Mouse (Mus musculus): Measurements from ENCODE around the gene Tst. TPM values are rescaled to one million over a fixed set of nuclear protein-coding genes. Genes with fewer than 3 reads are reported as not detected.

Gene Tst
- polyA plus RNA-seq, 1 experiment from 2014 or later = 8.3 TPM

- H3K36me3 ChIP-seq (ENCODE audit: control insufficient read depth, insufficient read depth, low read length) = no peaks in the 10 kb centered on the region
- ATAC-seq (ENCODE audit: low FRiP score) (no peak), DNase-seq (ENCODE audit: low spot score, missing footprints) (no peak)
- peak overlapping the region; percentile 65; the same call in 1 of the 2 replicates for H3K4me3 ChIP-seq (ENCODE audit: low read depth, low read length)
- H3K4me2 ChIP-seq = peak overlapping the region; percentile 95
- H3K4me1 ChIP-seq (ENCODE audit: control insufficient read depth, insufficient read depth, low read length) = peaks cover 24% of the 10 kb centered on the region
- H3K27me3 ChIP-seq (ENCODE audit: control insufficient read depth, insufficient read depth, low read length) = peaks cover 13% of the 10 kb centered on the region
- H3K27ac ChIP-seq (ENCODE audit: low read depth, low read length) = no peak overlapping the region
- H3K9me3 ChIP-seq (ENCODE audit: control insufficient read depth, low read length) = no peaks in the 10 kb centered on the region
- WGBS = 50% methylated on average over 11 of the region's 11 CpGs
- H3K9ac ChIP-seq (ENCODE audit: low read length) = peak overlapping the region; percentile 83
Measured at GRCm38 (mm10) chr15:78405098-78405497, 609 bp downstream of the Tst start.

GRCm38 (mm10) chr15:78403896-78404295 lies 1.8 kb downstream of the Tst start:
- H3K4me1 ChIP-seq (ENCODE audit: control insufficient read depth, insufficient read depth, low read length) = peaks cover 18% of the 10 kb centered on the region
- peaks cover 1% of the 10 kb centered on the region; the same call in 1 of the 2 replicates for H3K27me3 ChIP-seq (ENCODE audit: control insufficient read depth, insufficient read depth, low read length)
- no peak overlapping the region for H3K4me2 ChIP-seq
- WGBS = 61% methylated on average over 1 of the region's 1 CpGs
- DNase-seq (ENCODE audit: low spot score, missing footprints) = peak; percentile 21
- no peaks in the 10 kb centered on the region for H3K36me3 ChIP-seq (ENCODE audit: control insufficient read depth, insufficient read depth, low read length)
- no peak overlapping the region for H3K4me3 ChIP-seq (ENCODE audit: low read depth, low read length)
- no peak overlapping the region for H3K9ac ChIP-seq (ENCODE audit: low read length)
- no peaks in the 10 kb centered on the region for H3K9me3 ChIP-seq (ENCODE audit: control insufficient read depth, low read length)
- no peak for ATAC-seq (ENCODE audit: low FRiP score)
- no peak overlapping the region for H3K27ac ChIP-seq (ENCODE audit: low read depth, low read length)

GRCm38 (mm10) chr15:78403301-78403741 lies 2.4 kb downstream of the Tst start:
- DNase-seq (ENCODE audit: low spot score, missing footprints) = peak; percentile 75
- no peak overlapping the region for H3K4me3 ChIP-seq (ENCODE audit: low read depth, low read length)
- no peaks in the 10 kb centered on the region for H3K36me3 ChIP-seq (ENCODE audit: control insufficient read depth, insufficient read depth, low read length)
- 55% methylated on average over 3 of the region's 3 CpGs for WGBS
- ATAC-seq (ENCODE audit: low FRiP score) = no peak
- peaks cover 18% of the 10 kb centered on the region for H3K4me1 ChIP-seq (ENCODE audit: control insufficient read depth, insufficient read depth, low read length)
- H3K27ac ChIP-seq (ENCODE audit: low read depth, low read length) = no peak overlapping the region
- no peak overlapping the region for H3K9ac ChIP-seq (ENCODE audit: low read length)
- no peaks in the 10 kb centered on the region for H3K9me3 ChIP-seq (ENCODE audit: control insufficient read depth, low read length)
- H3K4me2 ChIP-seq = no peak overlapping the region
- H3K27me3 ChIP-seq (ENCODE audit: control insufficient read depth, insufficient read depth, low read length) = no peaks in the 10 kb centered on the region; the same call in 1 of the 2 replicates

GRCm38 (mm10) chr15:78402423-78402822 lies 3.3 kb downstream of the Tst start:
- WGBS = 81% methylated on average over 7 of the region's 7 CpGs
- no peak overlapping the region for H3K4me2 ChIP-seq
- H3K4me1 ChIP-seq (ENCODE audit: control insufficient read depth, insufficient read depth, low read length) = peaks cover 14% of the 10 kb centered on the region
- no peaks in the 10 kb centered on the region for H3K9me3 ChIP-seq (ENCODE audit: control insufficient read depth, low read length)
- no peak overlapping the region for H3K27ac ChIP-seq (ENCODE audit: low read depth, low read length)
- H3K27me3 ChIP-seq (ENCODE audit: control insufficient read depth, insufficient read depth, low read length) = no peaks in the 10 kb centered on the region; the same call in 1 of the 2 replicates
- H3K9ac ChIP-seq (ENCODE audit: low read length) = no peak overlapping the region
- no peak overlapping the region for H3K4me3 ChIP-seq (ENCODE audit: low read depth, low read length)
- no peaks in the 10 kb centered on the region for H3K36me3 ChIP-seq (ENCODE audit: control insufficient read depth, insufficient read depth, low read length)
- ATAC-seq (ENCODE audit: low FRiP score) (no peak), DNase-seq (ENCODE audit: low spot score, missing footprints) (no peak)

- WGBS = 85% methylated on average over 4 of the region's 4 CpGs
- peaks cover 10% of the 10 kb centered on the region for H3K4me1 ChIP-seq (ENCODE audit: control insufficient read depth, insufficient read depth, low read length)
- ATAC-seq (ENCODE audit: low FRiP score) (no peak), DNase-seq (ENCODE audit: low spot score, missing footprints) (no peak)
- no peak overlapping the region for H3K9ac ChIP-seq (ENCODE audit: low read length)
- no peak overlapping the region for H3K4me2 ChIP-seq
- H3K9me3 ChIP-seq (ENCODE audit: control insufficient read depth, low read length) = no peaks in the 10 kb centered on the region
- H3K27me3 ChIP-seq (ENCODE audit: control insufficient read depth, insufficient read depth, low read length) = no peaks in the 10 kb centered on the region; the same call in 1 of the 2 replicates
- no peaks in the 10 kb centered on the region for H3K36me3 ChIP-seq (ENCODE audit: control insufficient read depth, insufficient read depth, low read length)
- H3K27ac ChIP-seq (ENCODE audit: low read depth, low read length) = no peak overlapping the region
- H3K4me3 ChIP-seq (ENCODE audit: low read depth, low read length) = no peak overlapping the region
Measured at GRCm38 (mm10) chr15:78401921-78402320, 3.8 kb downstream of the Tst start.

GRCm38 (mm10) chr15:78401345-78401744 lies 4.4 kb downstream of the Tst start:
- WGBS = 85% methylated on average over 6 of the region's 6 CpGs

GRCm38 (mm10) chr15:78395478-78395962 lies 10.2 kb downstream of the Tst start, which contains the start of gene Tex33:
Tex33 (minus strand) TSS chr15:78395912.
- Histone ChIP-seq H3K9me3 (ENCODE audit: control insufficient read depth, low read length) (no peaks in the 10 kb centered on the region), H3K36me3 (ENCODE audit: control insufficient read depth, insufficient read depth, low read length) (no peaks in the 10 kb centered on the region), H3K4me1 (ENCODE audit: control insufficient read depth, insufficient read depth, low read length) (no peaks in the 10 kb centered on the region), H3K9ac (ENCODE audit: low read length) (no peak within 1 kb of the TSS), H3K27me3 (ENCODE audit: control insufficient read depth, insufficient read depth, low read length) (no peaks in the 10 kb centered on the region), H3K4me2 (no peak within 1 kb of the TSS), H3K27ac (ENCODE audit: low read depth, low read length) (no peak within 1 kb of the TSS), H3K4me3 (ENCODE audit: low read depth, low read length) (no peak within 1 kb of the TSS)
- 87% methylated on average over 8 of the region's 8 CpGs for WGBS
- DNase-seq (ENCODE audit: low spot score, missing footprints) (no peak), ATAC-seq (ENCODE audit: low FRiP score) (no peak)

More at GRCm38 (mm10) chr15:78401345-78401744, 4.4 kb downstream of the Tst start:
- Histone ChIP-seq H3K9me3 (ENCODE audit: control insufficient read depth, low read length) (no peaks in the 10 kb centered on the region), H3K27me3 (ENCODE audit: control insufficient read depth, insufficient read depth, low read length) (no peaks in the 10 kb centered on the region; the same call in 1 of the 2 replicates), H3K4me1 (ENCODE audit: control insufficient read depth, insufficient read depth, low read length) (peaks cover 10% of the 10 kb centered on the region), H3K4me3 (ENCODE audit: low read depth, low read length) (no peak overlapping the region), H3K36me3 (ENCODE audit: control insufficient read depth, insufficient read depth, low read length) (no peaks in the 10 kb centered on the region), H3K9ac (ENCODE audit: low read length) (no peak overlapping the region), H3K27ac (ENCODE audit: low read depth, low read length) (no peak overlapping the region), H3K4me2 (no peak overlapping the region)
- ATAC-seq (ENCODE audit: low FRiP score) (no peak), DNase-seq (ENCODE audit: low spot score, missing footprints) (no peak)

GRCm38 (mm10) chr15:78390855-78391254 lies 14.9 kb downstream of the Tst start:
- ATAC-seq (ENCODE audit: low FRiP score) = no peak
- no peaks in the 10 kb centered on the region for H3K4me1 ChIP-seq (ENCODE audit: control insufficient read depth, insufficient read depth, low read length)
- WGBS = 73% methylated on average over 3 of the region's 3 CpGs
- no peak overlapping the region for H3K4me2 ChIP-seq
- H3K9ac ChIP-seq (ENCODE audit: low read length) = no peak overlapping the region
- H3K4me3 ChIP-seq (ENCODE audit: low read depth, low read length) = no peak overlapping the region
- no peaks in the 10 kb centered on the region for H3K36me3 ChIP-seq (ENCODE audit: control insufficient read depth, insufficient read depth, low read length)
- H3K27me3 ChIP-seq (ENCODE audit: control insufficient read depth, insufficient read depth, low read length) = no peaks in the 10 kb centered on the region; the same call in 1 of the 2 replicates
- no peak overlapping the region for H3K27ac ChIP-seq (ENCODE audit: low read depth, low read length)
- no peaks in the 10 kb centered on the region for H3K9me3 ChIP-seq (ENCODE audit: control insufficient read depth, low read length)
- DNase-seq (ENCODE audit: low spot score, missing footprints) = no peak

GRCm38 (mm10) chr15:78385564-78385963 lies 20.1 kb downstream of the Tst start:
- DNase-seq (ENCODE audit: low spot score, missing footprints) (no peak), ATAC-seq (ENCODE audit: low FRiP score) (no peak)
- no peak overlapping the region for H3K4me2 ChIP-seq
- H3K27me3 ChIP-seq (ENCODE audit: control insufficient read depth, insufficient read depth, low read length) = no peaks in the 10 kb centered on the region; the same call in 1 of the 2 replicates
- no peaks in the 10 kb centered on the region for H3K4me1 ChIP-seq (ENCODE audit: control insufficient read depth, insufficient read depth, low read length)
- H3K36me3 ChIP-seq (ENCODE audit: control insufficient read depth, insufficient read depth, low read length) = no peaks in the 10 kb centered on the region
- no peak overlapping the region for H3K4me3 ChIP-seq (ENCODE audit: low read depth, low read length)
- 83% methylated on average over 1 of the region's 1 CpGs for WGBS
- H3K9ac ChIP-seq (ENCODE audit: low read length) = no peak overlapping the region
- no peak overlapping the region for H3K27ac ChIP-seq (ENCODE audit: low read depth, low read length)
- no peaks in the 10 kb centered on the region for H3K9me3 ChIP-seq (ENCODE audit: control insufficient read depth, low read length)
